In the genomic region with DNA sequence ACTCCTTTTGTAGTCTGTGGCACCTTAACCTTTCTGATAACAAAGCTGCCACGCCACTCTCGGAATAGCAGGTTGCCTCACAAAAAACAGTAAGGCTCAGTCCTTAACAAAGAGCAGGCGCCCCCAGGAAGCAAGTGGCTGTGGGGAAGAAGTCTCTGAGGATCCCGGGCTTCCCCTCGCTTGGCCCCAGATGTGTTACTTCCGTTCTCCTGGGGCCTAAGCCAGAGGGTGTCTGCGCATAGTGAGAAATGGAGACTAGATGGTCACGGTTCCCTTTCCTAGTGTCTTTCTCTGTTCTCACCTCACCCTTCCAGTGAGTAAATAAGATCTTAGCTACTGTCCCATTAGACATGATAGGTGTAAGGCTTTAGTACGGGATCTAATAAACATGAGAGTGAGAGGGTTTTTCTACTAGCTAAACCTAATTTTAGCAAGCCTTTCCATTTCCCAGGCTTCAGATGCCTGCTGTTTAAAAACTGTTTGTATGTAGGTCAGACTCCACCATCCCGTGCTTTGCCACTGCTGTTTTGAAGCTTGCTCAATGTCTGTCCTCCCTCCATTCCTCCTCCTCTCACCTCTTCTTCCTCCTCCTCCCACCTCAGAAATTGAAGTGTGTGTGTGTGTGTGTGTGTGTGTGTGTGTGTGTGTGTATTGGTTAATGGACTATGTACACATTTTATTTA, we compare ENCODE assay signal across 13 mouse cellular contexts. TPM values are rescaled to one million over a fixed set of nuclear protein-coding genes. Genes with fewer than 3 reads are reported as not detected.
DNase-seq lines count a peak whose midpoint lies in the region; ATAC-seq and TF ChIP-seq lines count a peak whose summit lies in the region.
"Had no signal": no experiment of that assay in that cellular context is flagged by ENCODE, and none has a peak within 500 bp of the region (broad histone marks: within the 10 kb centered on the region; RNA-seq: fewer than 3 reads in every experiment).

No protein-coding gene starts in this region.

- no peak overlapping the region for H3K4me3 ChIP-seq in forebrain, embryonic 16.5 days (replicated peaks; ENCODE audit: low read length)
- H3K4me3 ChIP-seq in forebrain, embryonic 14.5 days (ENCODE audit: low read depth, low read length), result no peak overlapping the region
- H3K4me3 ChIP-seq in lung, postnatal 0 days (ENCODE audit: low read depth, low read length), result no peak overlapping the region
- no peak overlapping the region for H3K4me3 ChIP-seq in lung, adult 2 months (replicated peaks; ENCODE audit: extremely low read depth, low read depth, low read length)
- H3K4me3 ChIP-seq: embryonic facial prominence, embryonic 10.5 days; forebrain, embryonic 15.5 days; midbrain, embryonic 10.5 days had no signal

- H3K9me3 ChIP-seq in forebrain, embryonic 16.5 days (ENCODE audit: control insufficient read depth, low read length), result no peaks in the 10 kb centered on the region
- H3K9me3 ChIP-seq in forebrain, embryonic 14.5 days (replicated peaks; ENCODE audit: control insufficient read depth, low read length), result no peaks in the 10 kb centered on the region
- H3K9me3 ChIP-seq in lung, postnatal 0 days (ENCODE audit: low read length), result no peaks in the 10 kb centered on the region
- H3K9me3 ChIP-seq: embryonic facial prominence, embryonic 10.5 days; forebrain, embryonic 15.5 days; midbrain, embryonic 10.5 days had no signal

- peak overlapping the region; percentile 14; the same call in 1 of the 2 replicates for H3K27ac ChIP-seq in forebrain, embryonic 16.5 days (ENCODE audit: low read length)
- no peak overlapping the region for H3K27ac ChIP-seq in forebrain, embryonic 14.5 days (ENCODE audit: low read depth, low read length)
- H3K27ac ChIP-seq in lung, postnatal 0 days (ENCODE audit: low read length), result peak overlapping the region; percentile 54; the same call in 1 of the 2 replicates
- H3K27ac ChIP-seq: embryonic facial prominence, embryonic 10.5 days; forebrain, embryonic 15.5 days; midbrain, embryonic 10.5 days had no signal

- no peaks in the 10 kb centered on the region for H3K27me3 ChIP-seq in forebrain, embryonic 16.5 days (replicated peaks; ENCODE audit: control insufficient read depth, insufficient read depth, low read length)
- H3K27me3 ChIP-seq in forebrain, embryonic 14.5 days (replicated peaks; ENCODE audit: control insufficient read depth, insufficient read depth, low read length), result no peaks in the 10 kb centered on the region
- no peaks in the 10 kb centered on the region for H3K27me3 ChIP-seq in lung, postnatal 0 days (replicated peaks; ENCODE audit: insufficient read depth, low read length)
- H3K27me3 ChIP-seq: forebrain, embryonic 15.5 days had no signal

- no peaks in the 10 kb centered on the region for H3K4me1 ChIP-seq in forebrain, embryonic 16.5 days (replicated peaks; ENCODE audit: control insufficient read depth, insufficient read depth, low read length)
- no peaks in the 10 kb centered on the region for H3K4me1 ChIP-seq in forebrain, embryonic 14.5 days (ENCODE audit: control insufficient read depth, insufficient read depth, low read length)
- no peaks in the 10 kb centered on the region for H3K4me1 ChIP-seq in lung, postnatal 0 days (ENCODE audit: insufficient read depth, low read depth, low read length)
- no peaks in the 10 kb centered on the region; the same call in 1 of the 2 replicates for H3K4me1 ChIP-seq in lung, adult 2 months (ENCODE audit: control insufficient read depth, insufficient read depth, low read length)
- H3K4me1 ChIP-seq: embryonic facial prominence, embryonic 10.5 days; forebrain, embryonic 15.5 days; midbrain, embryonic 10.5 days had no signal

- peaks cover 37% of the 10 kb centered on the region for H3K36me3 ChIP-seq in forebrain, embryonic 16.5 days (ENCODE audit: control insufficient read depth, insufficient read depth)
- peaks cover 88% of the 10 kb centered on the region for H3K36me3 ChIP-seq in forebrain, embryonic 14.5 days (ENCODE audit: control insufficient read depth, insufficient read depth, low read length)
- peaks cover 2% of the 10 kb centered on the region; the same call in 1 of the 2 replicates for H3K36me3 ChIP-seq in lung, postnatal 0 days (ENCODE audit: insufficient read depth, low read length)

- TF ChIP-seq CTCF in lung, postnatal 0 days (IDR thresholded peaks at IDR 0.05), result no peak
- TF ChIP-seq CTCF in lung, adult 2 months (IDR thresholded peaks at IDR 0.05; ENCODE audit: insufficient read depth, low read length), result no peak

- ATAC-seq in forebrain, embryonic 16.5 days, result no peak
- no peak for ATAC-seq in forebrain, embryonic 14.5 days
- ATAC-seq in lung, postnatal 0 days, result no peak
- ATAC-seq: forebrain, embryonic 15.5 days had no signal

- TF ChIP-seq POLR2A in lung, adult 2 months (IDR thresholded peaks at IDR 0.05; ENCODE audit: borderline replicate concordance, extremely low read depth, low read depth, low read length), result no peak

- H3K4me2 ChIP-seq in forebrain, embryonic 16.5 days (ENCODE audit: low read length), result no peak overlapping the region
- no peak overlapping the region for H3K4me2 ChIP-seq in forebrain, embryonic 14.5 days (ENCODE audit: low read length)
- no peak overlapping the region for H3K4me2 ChIP-seq in lung, postnatal 0 days (replicated peaks; ENCODE audit: low read depth, low read length)
- H3K4me2 ChIP-seq: forebrain, embryonic 15.5 days had no signal

- TF ChIP-seq EP300 in lung, postnatal 0 days (IDR thresholded peaks at IDR 0.05), result no peak

- no peak overlapping the region for H3K9ac ChIP-seq in forebrain, embryonic 16.5 days (replicated peaks; ENCODE audit: low read depth, low read length)
- H3K9ac ChIP-seq in forebrain, embryonic 14.5 days (ENCODE audit: low read length), result no peak overlapping the region
- no peak overlapping the region for H3K9ac ChIP-seq in lung, postnatal 0 days (replicated peaks; ENCODE audit: low read depth)
- H3K9ac ChIP-seq: forebrain, embryonic 15.5 days had no signal

- DNase-seq in forebrain, embryonic 14.5 days (ENCODE audit: low spot score), result no peak
- DNase-seq in lung, postnatal 0 days (ENCODE audit: low spot score), result peak; percentile 12
- DNase-seq in lung, adult 2 months, result no peak
- peak; percentile 39 to 46 for DNase-seq in cerebellum, adult 18-20 months
- DNase-seq in induced T-regulatory cell, adult 2 months (ENCODE audit: low read depth), result peak; percentile 15
- no peak for DNase-seq in ovary, adult 18-20 months (ENCODE audit: low spot score)
- DNase-seq in Muller cell, postnatal 12 days (ENCODE audit: inconsistent ontology term), result no peak
- DNase-seq: heart, postnatal 10 days; kidney, adult 11 months had no signal

- WGBS in forebrain, embryonic 16.5 days, result 81% methylated on average over 10 of the region's 10 CpGs
- 81% methylated on average over 10 of the region's 10 CpGs for WGBS in forebrain, embryonic 14.5 days
- WGBS in lung, postnatal 0 days, result 66% methylated on average over 10 of the region's 10 CpGs
- WGBS in lung, adult 2 months, result 66% methylated on average over 10 of the region's 10 CpGs

RNA-seq across cellular contexts. Expression of gene Cspg5, which starts 13.9 kb away (rescaled TPM):
- 98.9 and 115 TPM in 2 replicates for polyA plus RNA-seq in forebrain, embryonic 16.5 days (2015; fragmentation: Nextera tagmentation; extraction: Ambion mirVana)
- 49.3 and 64.2 TPM in 2 replicates for polyA plus RNA-seq in forebrain, embryonic 14.5 days (2014; fragmentation: Nextera tagmentation; extraction: Ambion mirVana)
- 1.9 and 2.1 TPM in 2 replicates for polyA plus RNA-seq in lung, postnatal 0 days (2015; fragmentation: Nextera tagmentation; extraction: Ambion mirVana)
- polyA plus RNA-seq in lung, adult 2 months (2012; rRNA removed), result 0.61 and 0.71 TPM in 2 replicates

Comparison
In these comparisons a context has a peak if more than half of its experiments do, and no peak if none do; other contexts are left out.
1. DNase-seq: peak in lung, postnatal 0 days (single experiment), cerebellum, adult 18-20 months (2 of 2) and induced T-regulatory cell, adult 2 months (single experiment); none in forebrain, embryonic 14.5 days (single experiment), lung, adult 2 months (single experiment), ovary, adult 18-20 months (single experiment) and Muller cell, postnatal 12 days (single experiment).
2. RNA of gene Cspg5, which starts 13.9 kb away (polyA plus RNA-seq): 98.9 to 115 TPM in forebrain, embryonic 16.5 days and 49.3 to 64.2 TPM in forebrain, embryonic 14.5 days; 1.9 to 2.1 TPM in lung, postnatal 0 days and 0.61 to 0.71 TPM in lung, adult 2 months; every median in the first group is over 10 times any median in the second.